Mouse (Mus musculus) A20 (cell line): ENCODE results near the gene Il12rb1.

Source experiments
- DNase-seq: peaks from one replicate; pipeline ENCODE4 v3.0.0-alpha.2; 2011; ENCODE audit warnings: low read depth, low spot score

Gene Il12rb1

DNA sequence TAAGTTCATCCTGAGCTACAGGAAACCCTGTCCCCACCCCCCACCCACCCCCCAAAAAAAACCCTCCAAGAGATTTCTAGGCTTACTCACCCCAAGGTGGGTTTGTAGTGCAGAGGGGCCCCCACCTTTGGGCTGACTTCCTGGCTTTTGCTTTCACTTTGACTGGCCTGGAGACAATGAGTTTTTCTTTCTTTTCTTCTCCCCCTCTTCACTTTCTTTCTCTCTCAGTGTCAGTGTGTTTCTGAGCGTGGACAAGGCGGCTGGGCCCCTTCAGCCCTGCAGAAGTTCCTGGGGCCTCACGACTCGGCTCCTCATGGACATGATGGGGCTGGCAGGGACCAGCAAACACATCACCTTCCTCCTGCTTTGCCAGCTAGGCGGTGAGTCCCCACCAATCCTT is at the start of gene Il12rb1:
Gene Il12rb1, plus strand, starts transcription at position 211 of the 400 bp plus-strand sequence.
- peak; percentile 43 for DNase-seq

DNA sequence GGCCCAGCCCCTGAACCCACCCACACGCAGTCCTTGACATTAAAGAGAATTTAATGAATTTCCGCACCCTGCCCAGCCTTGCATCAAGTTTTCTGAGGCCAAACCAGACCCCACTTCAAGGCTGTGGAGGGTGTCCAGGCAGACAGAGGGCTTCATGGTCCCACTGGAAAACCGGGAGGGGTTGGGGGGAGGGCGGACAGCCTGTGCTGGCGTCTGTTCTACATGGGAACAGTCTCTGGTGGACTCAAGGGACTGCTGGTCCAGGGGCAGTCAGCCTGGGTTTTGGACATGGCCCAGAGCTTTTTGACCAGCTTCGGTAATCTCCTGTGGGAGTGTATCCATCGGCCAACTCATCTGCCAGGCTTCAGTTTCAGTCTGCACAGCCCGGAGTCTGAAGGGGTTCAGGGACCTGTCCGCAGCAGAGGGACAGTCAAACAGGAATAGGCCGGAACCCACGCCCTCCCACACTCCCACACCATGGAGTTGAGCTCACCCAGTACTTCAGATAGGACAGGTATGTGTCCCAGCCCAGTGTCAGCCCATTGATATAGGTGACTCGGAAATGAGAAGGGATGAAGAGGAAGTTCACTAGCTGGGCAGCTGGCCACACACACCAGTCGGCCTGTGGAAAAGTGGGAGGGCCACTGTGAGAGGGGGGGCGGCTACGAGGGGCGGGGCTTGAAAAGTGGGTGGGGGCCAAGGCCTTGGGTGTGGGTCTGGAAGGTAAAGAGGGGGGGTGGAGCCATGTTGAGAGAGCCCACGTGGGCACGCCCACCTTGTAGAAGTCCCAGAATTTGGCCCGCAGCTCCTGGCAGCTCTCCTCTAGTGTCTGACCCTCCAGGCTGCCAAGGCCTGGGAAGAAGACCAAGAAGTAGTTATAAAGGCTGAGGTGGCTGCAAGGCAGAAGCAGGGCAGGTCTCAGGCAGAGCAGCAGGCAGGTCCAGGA is 49.4 kb upstream of the Il12rb1 start:
- no peak for DNase-seq

DNA sequence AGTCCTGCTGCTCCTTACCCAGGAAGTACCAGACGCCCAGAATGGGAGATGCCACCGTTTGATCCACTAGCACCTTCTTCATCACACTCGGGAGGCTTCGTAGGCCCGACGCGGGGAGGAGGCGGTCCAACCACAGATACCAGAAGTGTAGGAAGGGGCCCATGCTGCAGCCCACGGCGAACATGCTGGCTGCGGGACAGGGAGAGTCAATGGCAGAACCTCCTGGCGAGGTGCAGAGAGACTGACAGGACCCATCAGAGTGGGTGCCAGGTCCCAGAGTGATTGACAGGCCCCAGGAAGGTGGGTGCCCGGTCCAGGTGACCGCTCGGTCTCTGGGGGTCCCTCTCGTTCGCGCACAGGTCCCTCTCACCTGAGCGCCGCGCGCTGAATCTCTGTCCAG is 47.9 kb upstream of the Il12rb1 start:
- DNase-seq = peak; percentile 60

DNA sequence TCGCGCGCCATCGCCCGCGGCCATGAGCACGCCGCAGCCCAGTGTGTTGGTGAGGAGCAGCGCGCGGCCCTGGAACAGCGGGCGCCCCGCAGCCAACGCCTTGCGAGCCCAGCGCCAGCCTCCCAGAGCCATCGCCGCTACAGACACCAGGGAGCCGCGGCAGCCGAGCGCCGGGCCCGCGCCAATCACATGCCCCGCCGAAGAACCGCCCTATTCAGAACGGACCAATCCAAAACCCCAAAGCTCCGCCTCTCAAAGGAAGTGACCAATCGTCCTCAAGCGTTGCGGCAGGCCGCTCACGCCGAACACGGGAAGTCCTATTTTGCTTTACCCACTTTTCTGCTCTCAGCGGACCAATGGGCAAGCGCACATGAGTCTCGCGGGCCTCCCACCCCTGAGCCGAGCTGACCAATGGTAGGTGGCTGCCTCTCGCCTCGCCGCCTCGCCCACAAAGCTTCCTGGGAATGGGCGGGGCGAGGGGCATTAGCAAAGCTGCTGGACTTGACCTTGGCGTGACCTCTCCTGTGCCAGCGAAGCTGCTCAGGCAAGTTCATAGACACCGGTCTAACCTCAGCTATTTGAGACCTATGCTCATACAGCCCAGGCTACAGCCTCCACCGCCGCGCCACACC is 47.4 kb upstream of the Il12rb1 start, which contains the start of gene Mpv17l2:
Gene Mpv17l2, minus strand, starts transcription at position 172 of the 632 bp plus-strand sequence.
- peak; percentile 99 for DNase-seq

DNA sequence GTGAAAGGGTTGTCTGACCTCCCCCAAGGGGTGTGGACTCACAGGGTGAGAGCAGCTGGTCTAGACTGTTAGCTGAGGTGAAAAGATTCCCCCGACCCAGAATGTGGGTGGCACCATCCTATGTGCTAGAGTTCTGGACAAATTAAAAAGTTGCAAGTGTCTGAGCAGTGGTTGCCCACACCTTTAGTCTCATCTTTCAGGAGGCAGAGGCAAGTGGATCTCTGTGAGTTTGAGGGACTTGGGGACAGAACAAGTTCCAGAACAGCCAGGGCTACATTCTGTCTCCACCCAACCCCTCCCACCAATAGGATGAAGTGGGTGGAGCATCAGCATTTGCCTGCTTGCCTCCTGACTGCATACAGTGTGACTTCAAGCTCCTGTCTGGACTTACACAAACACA is 46.1 kb upstream of the Il12rb1 start:
- DNase-seq = peak; percentile 63

DNA sequence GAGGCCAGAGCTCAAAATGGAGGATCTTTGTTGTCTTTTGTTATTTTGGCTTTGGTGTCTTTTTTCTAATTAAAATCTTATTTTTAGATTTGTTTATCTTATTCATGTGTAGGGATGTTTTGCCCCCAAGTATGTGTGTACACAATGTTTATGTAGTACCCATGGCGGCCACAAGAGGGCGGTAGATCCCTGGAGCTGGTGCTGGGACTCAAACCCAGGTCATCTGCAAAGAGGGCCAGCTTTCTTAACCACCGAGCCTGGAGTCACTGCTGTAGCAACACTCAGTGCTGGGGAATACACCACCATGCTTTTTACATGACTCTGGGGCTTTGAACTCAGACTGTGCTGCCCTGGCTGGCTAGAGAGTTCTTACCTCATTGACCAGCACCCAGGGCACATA is 44.9 kb upstream of the Il12rb1 start:
- DNase-seq = peak; percentile 80

DNA sequence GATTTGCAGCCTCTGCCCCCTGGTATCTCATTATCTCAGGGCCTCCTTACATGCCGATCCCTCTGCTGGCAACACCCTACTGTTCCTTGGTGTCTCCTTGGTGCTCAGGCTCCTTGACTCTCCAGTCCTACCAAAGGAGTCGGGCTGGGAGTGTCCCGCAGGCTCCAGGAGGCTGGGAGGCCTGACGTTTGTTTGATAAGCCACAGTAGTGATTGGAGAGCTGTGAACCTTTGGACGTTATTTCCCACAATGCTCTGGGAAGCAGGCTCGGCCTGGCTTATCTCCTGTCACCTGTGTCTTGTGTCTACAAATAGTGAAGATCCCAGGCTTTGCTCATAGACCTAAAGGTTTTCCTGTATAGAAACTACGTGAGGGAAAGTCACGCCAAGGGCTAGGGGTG is 44.2 kb upstream of the Il12rb1 start:
- no peak for DNase-seq

DNA sequence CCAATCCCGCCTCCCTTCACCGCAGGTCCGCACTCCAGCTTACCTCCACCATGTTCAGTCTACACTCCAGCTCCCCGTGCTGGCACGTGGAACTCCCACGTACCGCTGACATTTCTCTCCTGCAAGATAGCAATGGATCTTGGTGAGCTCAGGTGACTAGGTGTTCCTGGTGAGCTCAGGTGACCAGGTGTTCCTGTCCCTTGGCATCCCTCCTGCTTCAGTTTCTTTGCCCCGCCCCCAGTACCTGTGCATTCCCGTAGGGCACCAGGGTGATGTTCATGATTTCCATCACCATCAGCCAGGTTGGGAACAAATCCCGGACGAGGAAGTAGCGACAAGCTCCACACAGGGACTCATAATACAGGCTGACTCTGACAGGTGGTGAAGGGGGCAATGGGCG is 43.6 kb upstream of the Il12rb1 start:
- DNase-seq = no peak

DNA sequence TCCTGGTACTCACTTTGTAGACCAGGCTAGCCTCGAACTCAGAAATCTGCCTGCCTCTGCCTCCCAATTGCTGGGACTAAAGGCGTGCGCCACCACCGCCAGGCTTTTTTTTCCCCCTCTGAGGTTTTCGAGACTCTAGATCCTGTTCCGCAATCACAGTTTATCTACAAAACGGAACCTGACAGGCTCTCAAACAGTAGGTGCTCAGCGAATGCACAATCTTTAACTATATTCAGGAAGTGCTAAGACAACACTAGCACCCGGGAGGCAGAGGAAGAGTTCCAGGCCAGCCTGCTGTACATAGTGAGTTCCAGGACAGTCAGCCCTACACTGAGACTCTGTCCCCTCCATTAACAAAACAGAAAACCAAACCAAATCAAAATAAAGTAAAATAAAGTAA is 42.9 kb upstream of the Il12rb1 start:
- DNase-seq = peak; percentile 72

DNA sequence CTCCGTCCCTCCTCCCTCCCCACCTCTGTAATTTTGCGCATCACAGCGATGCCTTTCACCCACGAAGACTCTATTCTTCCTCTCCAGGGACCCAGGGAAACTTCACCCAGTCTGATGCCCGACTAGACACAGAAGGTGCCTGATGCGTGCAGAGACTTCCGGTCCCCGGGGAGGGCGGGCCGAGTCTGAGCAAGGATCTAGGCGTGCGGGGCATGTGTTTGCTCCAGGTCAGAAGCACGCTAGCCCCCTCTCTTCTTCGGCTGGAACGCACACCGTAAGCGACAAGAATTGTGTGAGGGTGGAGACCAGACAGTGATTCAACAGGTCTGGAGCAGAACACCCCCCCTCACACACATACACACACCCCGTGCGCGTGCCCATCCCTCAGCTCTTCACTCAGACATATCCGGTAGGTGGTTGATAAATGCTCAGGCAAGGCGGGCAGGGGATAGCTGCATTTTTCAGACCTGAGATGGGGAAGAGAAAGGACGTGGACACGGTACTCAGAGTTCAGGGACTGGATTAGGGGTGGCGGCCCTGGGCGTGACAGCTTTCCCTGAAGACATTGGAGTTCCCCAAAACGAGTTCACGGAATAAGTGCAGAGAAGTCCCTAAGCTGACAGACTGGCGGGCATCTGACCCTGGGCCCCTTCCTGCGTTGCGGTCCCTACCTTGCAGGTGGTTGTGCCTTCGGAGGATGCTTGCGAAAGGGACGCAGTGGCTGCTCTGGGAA is 42.2 kb upstream of the Il12rb1 start:
- DNase-seq = peak; percentile 88

DNA sequence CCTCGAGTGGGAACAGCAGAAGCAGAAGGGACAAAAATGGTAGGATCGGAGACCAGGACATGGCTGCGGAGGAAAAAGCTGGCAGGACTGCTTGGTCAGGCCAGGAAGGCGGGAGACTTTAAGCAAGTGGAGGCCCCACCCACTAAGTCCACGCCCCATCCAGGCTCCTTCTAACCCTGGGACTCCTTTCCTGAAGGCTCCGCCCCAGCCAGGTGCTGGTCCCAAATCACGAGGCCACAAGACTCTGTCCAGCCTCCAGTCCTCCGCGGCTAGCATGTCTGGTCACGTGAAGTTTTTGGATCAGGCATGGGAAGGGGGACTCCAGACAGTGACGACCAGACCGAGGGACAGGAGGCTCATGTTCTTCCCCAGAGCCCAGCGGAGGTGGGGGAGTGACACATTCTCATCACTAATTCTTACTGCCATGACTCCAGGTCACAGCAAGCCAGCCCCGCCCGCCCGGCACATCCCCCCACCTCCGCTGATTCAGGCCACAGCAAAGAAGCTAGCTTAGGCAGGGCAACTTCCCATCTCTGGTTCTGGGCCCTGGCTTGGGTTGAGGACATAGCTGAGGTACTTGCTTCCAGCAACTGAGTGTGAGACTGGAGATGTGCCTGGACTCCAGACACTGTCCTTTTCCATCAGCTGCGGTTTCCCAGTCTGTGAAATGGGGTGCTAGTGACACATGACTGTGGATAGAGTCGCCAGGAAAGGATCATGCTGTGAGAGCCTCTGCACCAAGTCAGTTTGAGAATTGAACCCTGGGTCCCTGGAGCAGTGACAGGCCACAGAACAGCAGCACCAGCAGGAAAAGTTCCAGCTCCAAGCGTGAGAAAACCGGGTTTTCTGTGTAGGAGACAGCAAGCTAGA is 41.4 kb upstream of the Il12rb1 start:
- peak; percentile 87 for DNase-seq

DNA sequence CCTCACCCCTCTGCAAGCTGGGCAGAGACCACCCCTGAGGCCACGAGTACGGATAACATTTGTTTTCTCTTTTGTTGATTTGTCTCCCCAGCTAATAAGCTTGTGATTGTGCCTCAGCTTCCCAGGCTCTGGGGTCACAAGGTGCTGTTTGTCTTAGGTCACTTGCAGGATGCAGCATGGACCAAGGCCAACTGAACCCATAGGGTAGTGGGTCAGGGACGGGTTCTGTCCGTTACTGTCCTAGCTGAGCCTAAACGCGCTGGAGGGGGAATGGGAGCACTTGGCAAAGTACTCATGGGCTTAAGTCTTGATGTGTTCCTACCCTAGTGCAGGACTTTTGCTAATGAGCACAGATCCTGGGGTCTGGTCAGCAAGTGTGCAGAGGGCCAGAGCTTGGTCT is 40.7 kb upstream of the Il12rb1 start:
- no peak for DNase-seq

DNA sequence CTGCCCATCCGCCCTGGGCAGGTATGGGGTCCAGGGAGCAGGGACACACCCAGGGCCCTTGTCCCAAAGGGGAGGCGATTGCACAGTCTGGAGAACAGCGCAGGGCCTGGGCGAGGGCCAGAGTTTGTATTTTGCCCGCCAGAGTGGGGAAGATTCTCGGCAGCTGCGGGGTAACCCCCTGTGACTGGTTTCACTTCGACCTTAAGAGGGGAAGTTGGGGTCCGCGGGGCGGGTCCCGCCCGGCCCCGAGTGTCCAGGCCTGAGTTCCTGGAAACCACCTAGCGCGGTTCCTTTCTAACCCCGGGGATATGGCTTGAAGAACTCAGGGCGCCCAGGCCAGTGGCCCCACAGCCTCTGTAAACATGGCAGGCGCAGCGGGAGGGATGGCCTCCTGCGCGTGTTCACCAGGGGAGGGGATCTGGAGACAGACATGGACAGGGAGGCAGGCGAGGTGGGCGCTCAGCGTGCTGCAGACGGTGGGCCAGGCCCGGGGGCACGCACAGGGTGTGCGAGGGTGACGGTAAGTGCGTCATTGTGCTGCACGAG is 39.9 kb upstream of the Il12rb1 start:
- DNase-seq = peak; percentile 95

DNA sequence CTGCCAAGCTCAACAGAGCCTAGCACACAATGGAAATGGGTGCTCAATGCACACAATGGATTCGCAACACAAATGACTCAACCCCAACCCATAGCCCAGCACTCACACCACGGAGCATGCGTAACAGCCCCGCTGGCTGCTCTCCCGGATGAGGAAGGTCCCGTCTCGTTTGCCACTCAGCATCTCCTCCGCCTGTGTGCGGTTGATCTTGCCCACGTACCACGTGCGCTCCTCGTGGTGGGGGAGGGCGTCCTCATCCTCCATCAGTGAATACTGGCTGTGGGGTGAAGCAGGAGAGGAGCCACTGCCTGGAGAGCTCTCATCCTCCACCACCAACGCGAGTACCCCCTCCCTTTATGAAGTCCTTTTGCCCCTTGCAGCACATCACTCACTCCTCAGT is 39.3 kb upstream of the Il12rb1 start:
- DNase-seq = peak; percentile 76

DNA sequence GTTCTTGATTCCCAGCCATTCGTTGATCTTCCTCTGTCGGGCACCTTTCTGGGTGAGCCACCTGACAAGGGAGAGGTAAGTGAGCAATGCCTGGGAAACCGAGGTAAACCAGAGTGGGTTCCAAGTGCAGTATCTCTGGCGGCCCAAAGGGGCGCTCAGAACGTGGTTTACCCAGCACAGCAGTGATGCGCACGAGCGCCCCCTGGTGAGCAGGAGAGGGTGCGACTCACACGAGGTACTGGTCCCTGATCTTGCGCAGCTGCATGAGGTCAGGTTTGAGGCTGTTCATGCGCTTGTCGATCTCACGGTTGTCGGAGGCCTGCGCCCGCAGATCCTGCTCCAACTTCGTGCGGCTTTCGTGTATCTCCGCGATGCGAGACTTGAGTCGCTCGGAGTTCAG is 38.9 kb upstream of the Il12rb1 start:
- DNase-seq = peak; percentile 97

DNA sequence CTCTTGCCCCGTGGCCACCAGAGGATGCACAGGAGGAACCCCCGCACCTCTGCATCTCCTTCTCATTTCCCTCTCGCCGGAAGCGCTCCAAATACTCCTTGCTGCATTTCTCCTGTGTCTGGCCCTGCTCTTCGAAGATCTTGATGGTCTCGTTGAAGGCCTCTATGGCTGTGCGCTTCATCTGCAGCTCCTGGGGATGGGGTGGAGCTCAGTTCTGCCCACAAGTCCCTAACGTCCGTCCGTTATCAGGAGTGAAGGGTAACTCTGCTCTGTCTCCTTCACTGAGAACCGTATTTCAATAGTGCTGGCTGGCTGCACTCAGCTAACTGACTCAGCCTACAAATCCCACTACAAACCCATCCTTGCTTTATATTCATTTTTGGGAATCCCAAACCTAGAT is 38.4 kb upstream of the Il12rb1 start:
- no peak for DNase-seq

DNA sequence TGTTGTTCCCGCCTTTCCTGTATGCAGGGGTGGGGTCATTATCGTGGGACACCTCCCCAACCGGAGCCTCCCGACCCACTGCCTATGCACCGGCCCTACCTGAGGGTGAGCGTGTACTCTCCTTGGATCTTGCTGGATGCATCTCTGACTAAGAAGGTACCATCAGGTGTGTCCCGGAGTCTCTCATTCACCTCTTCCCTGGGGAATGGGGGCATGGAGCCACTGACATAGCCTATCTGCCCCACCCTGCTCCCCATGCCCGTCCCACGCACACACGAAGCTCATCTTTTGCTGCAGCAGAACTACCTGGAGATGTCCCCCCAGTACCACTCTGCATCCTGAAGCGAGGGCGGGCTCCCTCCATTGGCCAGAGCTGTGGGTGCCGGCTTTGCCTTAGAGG is 37.5 kb upstream of the Il12rb1 start:
- DNase-seq = no peak

DNA sequence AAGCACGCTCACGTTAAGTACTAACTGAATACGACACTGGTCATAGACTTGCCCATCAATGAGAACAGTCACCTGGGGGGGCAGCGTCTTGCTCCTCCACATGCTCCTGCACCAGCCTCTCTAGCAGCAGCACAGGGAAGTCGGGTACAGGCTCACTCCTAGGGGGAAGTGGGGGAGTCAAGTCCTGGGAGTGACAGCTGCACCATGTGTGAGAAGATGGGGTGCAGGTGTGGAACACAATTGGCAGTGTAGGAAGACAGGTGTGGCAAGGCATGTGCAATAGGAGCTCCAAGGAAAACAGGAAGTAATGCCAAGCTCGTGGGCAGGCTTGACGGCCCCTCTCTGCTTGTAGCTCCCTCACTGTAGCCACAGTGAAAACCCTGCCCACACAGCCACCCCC is 37.0 kb upstream of the Il12rb1 start:
- DNase-seq = peak; percentile 56

DNA sequence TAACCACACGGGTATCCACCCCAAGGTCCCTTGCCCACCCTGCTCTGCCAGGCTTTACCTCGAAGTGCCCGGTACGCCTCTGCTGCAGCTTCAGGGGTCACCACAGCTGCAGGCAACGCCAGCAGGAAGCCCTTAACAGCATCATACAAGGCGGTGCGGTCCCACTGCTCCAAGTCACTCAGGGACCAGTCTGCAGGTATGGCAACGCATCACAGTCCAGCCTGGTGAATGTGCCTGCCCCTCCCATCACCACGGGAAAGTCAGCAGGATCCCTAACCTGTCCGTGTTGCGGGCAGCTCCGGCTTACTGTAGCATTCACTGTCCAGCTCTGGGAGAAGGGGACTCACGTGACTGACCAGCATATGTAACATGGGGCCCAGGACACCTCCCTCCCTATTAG is 36.2 kb upstream of the Il12rb1 start:
- DNase-seq = no peak

DNA sequence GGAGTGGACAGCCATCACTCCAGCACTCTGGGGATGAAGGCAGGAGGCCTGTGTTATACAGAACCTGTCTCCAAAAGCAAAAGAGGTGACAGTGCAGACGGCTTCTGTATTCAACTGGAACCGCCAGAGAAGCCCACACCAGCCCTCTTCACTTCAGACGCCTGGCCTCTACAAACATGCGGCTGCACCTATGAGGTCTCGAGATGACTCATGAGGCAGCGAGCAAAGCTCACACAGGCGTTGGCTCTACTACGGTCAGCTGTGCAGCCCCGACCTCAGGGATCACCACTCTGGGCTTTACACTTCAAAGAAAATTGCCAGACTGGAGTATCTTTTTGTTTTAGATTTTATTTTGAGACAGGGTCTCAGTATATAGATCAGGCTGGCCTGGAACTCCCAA is 35.4 kb upstream of the Il12rb1 start:
- peak; percentile 88 for DNase-seq

DNA sequence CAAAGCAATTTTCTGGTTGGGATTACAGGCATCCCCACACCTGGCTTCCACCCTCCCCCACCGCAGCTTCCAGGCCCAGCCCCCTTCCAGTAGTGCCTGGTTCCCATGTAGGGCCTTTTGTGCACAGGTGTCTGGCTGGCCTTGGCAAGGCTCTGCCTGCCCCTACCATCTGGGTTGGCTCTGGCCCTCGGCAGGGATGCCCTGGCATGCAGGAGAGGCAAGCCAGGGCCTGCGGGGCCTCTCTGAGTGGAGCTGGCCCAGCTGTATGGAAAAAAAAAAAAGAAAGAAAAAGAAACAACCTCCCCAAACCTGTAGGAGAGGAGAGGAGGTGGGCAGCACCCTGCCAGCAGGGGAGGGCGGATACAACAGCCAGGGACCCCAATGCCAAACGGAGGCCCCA is 34.8 kb upstream of the Il12rb1 start:
- DNase-seq = no peak
